Mouse (Mus musculus) lung, embryonic 16.5 days (tissue): ENCODE results near the gene Mcts2. TPM values are rescaled to one million over a fixed set of nuclear protein-coding genes. Genes with fewer than 3 reads are reported as not detected.

Experiments
- ATAC-seq: fragments of 200-750 bp; cut with Nextera tagmentation; 2 replicates; pipeline ENCODE4 v1.8.0; 2017; ENCODE audit warnings: low read depth, mild to moderate bottlenecking, moderate library complexity
- H3K27ac ChIP-seq: fragments of 300-500 bp; sonication (generic); 2 replicates; pipeline ENCODE4 v1.5.1; 2014; ENCODE audit warnings: mild to moderate bottlenecking, control low read depth, low read length
- H3K27me3 ChIP-seq: fragments of 300-500 bp; sonication (generic); 2 replicates; pipeline ENCODE4 v1.6.1; 2014; ENCODE audit warnings: low read depth, low read length, mixed read lengths; ENCODE audit not compliant: control insufficient read depth, insufficient read depth
- H3K36me3 ChIP-seq: fragments of 300-500 bp; sonication (generic); 2 replicates; pipeline ENCODE4 v1.6.1; 2014; ENCODE audit warnings: low read length; ENCODE audit not compliant: control insufficient read depth, insufficient read depth
- H3K4me1 ChIP-seq: fragments of 300-500 bp; sonication (generic); replicated peaks from 2 replicates; pipeline ENCODE4 v1.6.1; 2014; ENCODE audit warnings: low read length, mixed read lengths; ENCODE audit not compliant: control insufficient read depth, insufficient read depth
- H3K4me2 ChIP-seq: fragments of 300-500 bp; sonication (generic); 2 replicates; pipeline ENCODE4 v1.6.1; 2014; ENCODE audit warnings: low read depth, low read length, control low read depth
- H3K4me3 ChIP-seq: fragments of 300-500 bp; sonication (generic); 2 replicates; pipeline ENCODE4 v1.5.1; 2014; ENCODE audit warnings: mild to moderate bottlenecking, low read length, control low read depth
- H3K9ac ChIP-seq: fragments of 300-500 bp; sonication (generic); 2 replicates; pipeline ENCODE4 v1.6.1; 2014; ENCODE audit warnings: low read length, control low read depth
- H3K9me3 ChIP-seq: fragments of 300-500 bp; sonication (generic); 2 replicates; pipeline ENCODE4 v1.6.1; 2016; ENCODE audit warnings: low read length; ENCODE audit not compliant: control insufficient read depth
- WGBS: fragments of 180-500 bp; shearing (Covaris S2); extraction: QIAGEN DNeasy Blood & Tissue Kit; methylation state at CpG from one replicate; pipeline ENCODE4 v1.1.7; 2014; 5-methylcytosine and 5-hydroxymethylcytosine counted together
- polyA plus RNA-seq: library from polyadenylated mRNA; unstranded; fragments of >200 nt; fragmentation: Nextera tagmentation; extraction: Ambion mirVana; gene quantifications from 2 replicates; pipeline ENCODE4 v1.2.1, GENCODE M21; 2015

Gene Mcts2
- polyA plus RNA-seq, 1 experiment from 2014 or later, result 26.1 TPM

DNA sequence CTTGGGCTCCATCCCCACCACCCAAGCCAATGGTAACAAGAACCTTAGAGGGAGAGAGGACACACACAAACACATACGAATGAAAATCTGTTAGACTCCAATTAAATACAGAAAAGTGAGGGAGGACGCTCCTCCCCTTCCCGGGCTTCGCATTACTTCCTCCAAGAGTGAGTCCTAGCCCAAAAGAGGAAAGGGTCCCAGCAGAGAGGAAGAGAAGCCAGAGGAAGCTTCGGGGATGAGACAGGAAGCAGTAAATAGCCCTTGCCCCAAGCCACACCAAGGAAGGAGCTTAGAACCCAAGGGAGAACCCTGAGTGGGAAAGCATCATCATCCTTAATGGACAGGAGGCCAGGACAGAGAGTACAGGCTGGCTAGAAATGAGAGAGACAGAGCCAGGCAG, 22.2 kb downstream of the Mcts2 start:
- WGBS, result 75% methylated on average over 5 of the region's 5 CpGs
- peaks cover 12% of the 10 kb centered on the region for H3K36me3 ChIP-seq
- no peak overlapping the region for H3K27ac ChIP-seq
- H3K4me1 ChIP-seq, result peaks cover 30% of the 10 kb centered on the region
- no peak for ATAC-seq
- H3K4me2 ChIP-seq, result no peak overlapping the region
- no peak overlapping the region for H3K4me3 ChIP-seq
- H3K9ac ChIP-seq, result no peak overlapping the region
- H3K27me3 ChIP-seq, result no peaks in the 10 kb centered on the region
- no peaks in the 10 kb centered on the region for H3K9me3 ChIP-seq

DNA sequence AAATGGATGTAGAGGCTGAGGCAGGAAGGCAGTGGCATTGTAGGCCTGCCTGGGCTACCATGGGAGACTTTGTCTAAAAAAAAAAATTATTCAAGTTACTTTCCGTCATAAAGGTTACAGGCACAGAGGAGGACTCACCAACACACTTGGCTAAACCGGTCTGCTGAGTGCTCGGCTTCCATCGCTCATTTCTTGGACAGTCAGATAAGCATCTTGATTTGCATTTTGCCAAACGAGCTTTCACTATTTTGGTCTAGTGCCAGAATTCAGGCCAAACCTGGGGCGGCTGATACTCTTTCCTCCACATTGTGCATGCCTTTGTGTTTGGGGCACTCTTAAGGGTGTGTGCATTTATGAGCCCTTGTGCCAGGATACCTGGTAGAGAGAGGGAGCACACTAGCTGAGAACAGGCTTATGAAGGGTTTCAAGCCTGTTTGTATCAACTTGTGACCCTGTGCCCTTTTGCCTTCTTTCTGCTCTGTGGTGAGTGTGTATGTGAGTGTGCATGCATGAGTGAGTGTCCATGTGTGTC, 29.5 kb downstream of the Mcts2 start:
- H3K9ac ChIP-seq, result no peak overlapping the region
- peak overlapping the region; percentile 0; the same call in 1 of the 2 replicates for H3K27ac ChIP-seq
- H3K36me3 ChIP-seq, result no peaks in the 10 kb centered on the region
- ATAC-seq, result peak; percentile 72; the same call in 1 of the 2 replicates
- WGBS, result 39% methylated on average over 6 of the region's 6 CpGs
- H3K4me2 ChIP-seq, result no peak overlapping the region
- H3K4me3 ChIP-seq, result no peak overlapping the region
- no peaks in the 10 kb centered on the region for H3K9me3 ChIP-seq
- no peaks in the 10 kb centered on the region; the same call in 1 of the 2 replicates for H3K4me1 ChIP-seq
- no peaks in the 10 kb centered on the region for H3K27me3 ChIP-seq

GRCm38 (mm10) chr2:152717652-152718051, 30.8 kb downstream of the Mcts2 start:
- no peak overlapping the region for H3K4me3 ChIP-seq
- H3K36me3 ChIP-seq, result no peaks in the 10 kb centered on the region
- 63% methylated on average over 11 of the region's 11 CpGs for WGBS
- no peaks in the 10 kb centered on the region for H3K27me3 ChIP-seq
- H3K9ac ChIP-seq, result no peak overlapping the region; the same call in 1 of the 2 replicates
- no peaks in the 10 kb centered on the region for H3K9me3 ChIP-seq
- ATAC-seq, result no peak
- H3K27ac ChIP-seq, result no peak overlapping the region
- H3K4me2 ChIP-seq, result no peak overlapping the region
- no peaks in the 10 kb centered on the region; the same call in 1 of the 2 replicates for H3K4me1 ChIP-seq

- H3K4me2 ChIP-seq, result no peak overlapping the region
- WGBS, result 44% methylated on average over 6 of the region's 6 CpGs
- no peaks in the 10 kb centered on the region for H3K36me3 ChIP-seq
- H3K27ac ChIP-seq, result no peak overlapping the region
- no peaks in the 10 kb centered on the region for H3K9me3 ChIP-seq
- peak overlapping the region; percentile 19; the same call in 1 of the 2 replicates for H3K9ac ChIP-seq
- ATAC-seq, result no peak
- H3K27me3 ChIP-seq, result no peaks in the 10 kb centered on the region
- H3K4me3 ChIP-seq, result no peak overlapping the region
- no peaks in the 10 kb centered on the region; the same call in 1 of the 2 replicates for H3K4me1 ChIP-seq
Observed at GRCm38 (mm10) chr2:152718076-152718475, 31.2 kb downstream of the Mcts2 start.

DNA sequence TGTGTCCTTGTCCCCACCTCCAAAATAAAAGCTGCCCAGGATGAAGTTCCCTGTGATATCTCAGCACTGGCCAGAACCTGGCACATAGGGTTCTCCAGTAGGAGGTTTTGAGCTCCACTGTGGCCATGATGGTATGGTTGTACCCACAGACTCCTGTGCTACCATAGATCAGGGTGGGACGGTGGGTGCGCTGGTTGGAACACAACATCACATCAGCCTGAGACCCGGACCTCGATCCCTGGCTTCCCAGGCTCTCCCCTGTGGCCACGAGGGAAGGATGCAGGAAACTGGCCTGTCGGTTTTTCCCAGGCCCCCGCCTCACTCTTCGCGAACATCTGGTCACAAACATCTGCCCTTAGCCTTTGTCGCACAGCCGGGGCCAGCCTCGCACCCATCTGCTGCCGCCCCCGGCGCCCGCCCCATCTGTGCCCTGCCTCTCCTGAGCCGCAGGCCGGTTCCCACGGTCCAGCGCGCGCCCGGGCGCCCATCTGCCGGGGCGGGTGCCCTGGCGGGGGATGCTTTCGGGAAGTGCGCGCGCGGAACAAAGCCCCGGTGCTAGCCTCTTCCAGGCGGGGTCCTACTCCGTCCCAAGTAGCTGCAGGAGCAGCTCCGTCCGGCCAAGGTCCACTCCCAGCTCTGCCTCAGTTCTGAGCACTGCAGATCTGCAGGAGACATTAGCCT, 37.0 kb downstream of the Mcts2 start:
- peak; percentile 50 for ATAC-seq
- no peaks in the 10 kb centered on the region for H3K36me3 ChIP-seq
- peak overlapping the region; percentile 40 for H3K4me3 ChIP-seq
- H3K27me3 ChIP-seq, result no peaks in the 10 kb centered on the region
- peak overlapping the region; percentile 7; the same call in 1 of the 2 replicates for H3K27ac ChIP-seq
- no peaks in the 10 kb centered on the region for H3K9me3 ChIP-seq
- peaks cover 37% of the 10 kb centered on the region for H3K4me1 ChIP-seq
- 4% methylated on average over 36 of the region's 37 CpGs for WGBS
- H3K9ac ChIP-seq, result peak overlapping the region; percentile 71
- peak overlapping the region; percentile 71 for H3K4me2 ChIP-seq

DNA sequence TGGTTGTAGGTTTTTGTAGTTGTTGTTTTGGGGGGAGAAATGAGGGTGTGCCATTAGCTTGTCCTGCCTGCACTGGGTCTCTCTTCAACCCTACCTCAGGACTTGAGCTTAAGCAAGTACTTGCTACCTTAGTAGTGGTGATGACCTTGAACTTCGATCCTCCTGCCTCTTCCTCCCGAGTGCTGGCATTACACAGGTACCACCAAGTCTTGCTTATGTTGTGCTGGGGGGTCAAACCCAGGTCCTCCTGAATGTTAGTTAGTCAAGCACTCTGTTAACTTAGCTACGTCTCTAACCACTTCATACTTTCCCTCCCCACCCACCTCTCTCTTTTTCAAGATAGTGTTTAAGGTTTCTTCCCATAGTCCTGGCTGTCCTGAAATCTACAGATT, 37.5 kb downstream of the Mcts2 start:
- ATAC-seq, result no peak
- Histone ChIP-seq H3K27ac (0 out of 2 replicates have a peak overlapping the region, but pooled peaks have one; percentile 4), H3K4me1 (peaks cover 43% of the 10 kb centered on the region), H3K9ac (peak overlapping the region; percentile 71), H3K9me3 (no peaks in the 10 kb centered on the region), H3K27me3 (no peaks in the 10 kb centered on the region), H3K4me2 (peak overlapping the region; percentile 71), H3K4me3 (peak overlapping the region; percentile 40), H3K36me3 (no peaks in the 10 kb centered on the region)
- 63% methylated on average over 3 of the region's 3 CpGs for WGBS

- Histone ChIP-seq H3K4me1 (peaks cover 52% of the 10 kb centered on the region), H3K27ac (0 out of 2 replicates have a peak overlapping the region, but pooled peaks have one; percentile 7)
- no peak for ATAC-seq
Observed at GRCm38 (mm10) chr2:152725178-152725750, 38.4 kb downstream of the Mcts2 start.

DNA sequence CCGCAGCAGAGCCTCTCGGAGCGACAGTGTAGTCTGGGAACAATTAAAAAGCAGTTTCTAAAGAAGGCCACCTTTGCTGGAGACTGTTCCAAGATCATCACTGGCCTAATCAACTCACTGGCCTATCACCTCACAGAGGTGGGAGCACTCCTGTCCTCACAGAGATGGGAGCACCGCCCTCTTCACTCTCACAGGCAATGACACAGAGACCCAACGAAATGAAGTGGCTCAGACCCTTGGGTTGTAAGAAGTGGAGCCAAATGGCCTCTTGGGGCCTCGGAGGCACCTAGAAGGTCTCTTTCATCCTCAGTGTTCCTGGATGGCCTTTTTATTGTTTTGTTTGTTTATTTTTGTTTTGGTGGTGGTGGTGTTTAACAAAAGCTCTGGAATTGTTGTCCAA, 39.4 kb downstream of the Mcts2 start:
- 81% methylated on average over 6 of the region's 6 CpGs for WGBS
- Histone ChIP-seq H3K4me1 (peaks cover 54% of the 10 kb centered on the region), H3K9me3 (no peaks in the 10 kb centered on the region), H3K27ac (no peak overlapping the region), H3K4me2 (no peak overlapping the region), H3K36me3 (no peaks in the 10 kb centered on the region), H3K9ac (no peak overlapping the region), H3K27me3 (no peaks in the 10 kb centered on the region), H3K4me3 (no peak overlapping the region)
- no peak for ATAC-seq

More at GRCm38 (mm10) chr2:152725178-152725750, 38.4 kb downstream of the Mcts2 start:
- peak overlapping the region; percentile 28; the same call in 1 of the 2 replicates for H3K4me2 ChIP-seq
- H3K36me3 ChIP-seq, result no peaks in the 10 kb centered on the region
- H3K27me3 ChIP-seq, result no peaks in the 10 kb centered on the region
- no peaks in the 10 kb centered on the region for H3K9me3 ChIP-seq
- WGBS, result 52% methylated on average over 15 of the region's 15 CpGs
- no peak overlapping the region for H3K9ac ChIP-seq
- H3K4me3 ChIP-seq, result no peak overlapping the region

DNA sequence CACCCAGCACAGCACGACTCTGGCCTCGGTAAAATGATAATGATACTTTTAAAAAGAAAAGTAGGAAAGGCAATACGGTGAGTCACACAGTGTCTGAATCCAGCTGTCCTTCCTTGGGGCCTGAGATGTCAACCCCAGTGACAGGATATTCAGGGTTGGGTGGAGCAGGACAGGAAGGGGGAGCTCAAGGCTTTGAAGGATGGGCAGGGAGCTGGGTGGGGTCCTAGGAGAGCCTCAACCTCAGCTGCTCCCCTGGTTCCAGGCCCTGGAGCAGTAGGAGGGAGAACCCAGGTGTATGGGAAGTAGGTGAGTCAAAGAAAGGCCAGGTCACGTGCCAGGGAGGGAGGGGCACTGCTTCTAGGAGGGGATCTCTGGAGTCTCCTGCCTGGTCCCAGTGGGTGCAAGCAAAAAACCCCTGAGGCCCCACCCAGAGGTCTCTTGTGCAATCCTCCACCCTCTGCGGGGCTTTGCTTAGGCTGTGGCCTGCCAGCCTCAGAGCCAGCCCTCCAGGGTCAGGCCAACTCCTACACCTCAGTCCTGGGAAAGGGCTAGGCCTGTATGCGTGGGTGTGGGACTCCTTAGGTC, 40.0 kb downstream of the Mcts2 start:
- no peak overlapping the region for H3K4me3 ChIP-seq
- ATAC-seq, result no peak
- no peaks in the 10 kb centered on the region for H3K36me3 ChIP-seq
- H3K9ac ChIP-seq, result 0 out of 2 replicates have a peak overlapping the region, but pooled peaks have one; percentile 17
- H3K4me1 ChIP-seq, result peaks cover 54% of the 10 kb centered on the region
- 38% methylated on average over 6 of the region's 6 CpGs for WGBS
- no peaks in the 10 kb centered on the region for H3K27me3 ChIP-seq
- H3K9me3 ChIP-seq, result no peaks in the 10 kb centered on the region
- H3K4me2 ChIP-seq, result no peak overlapping the region
- H3K27ac ChIP-seq, result peak overlapping the region; percentile 89
